8 mouse cellular contexts compared by ENCODE assay signal in genomic region chr1:33669708-33670141, GRCm38 (mm10). TPM values are rescaled to one million over a fixed set of nuclear protein-coding genes. Genes with fewer than 3 reads are reported as not detected.
DNase-seq lines count a peak whose midpoint lies in the region; ATAC-seq and TF ChIP-seq lines count a peak whose summit lies in the region.

Gene Prim2 (minus strand): TSS chr1:33669795.

- H3K27me3 ChIP-seq in forebrain, embryonic 14.5 days (replicated peaks; ENCODE audit: control insufficient read depth, insufficient read depth, low read length) = no peaks in the 10 kb centered on the region
- H3K27me3 ChIP-seq in neural tube, embryonic 14.5 days (ENCODE audit: control insufficient read depth, insufficient read depth, low read length) = no peaks in the 10 kb centered on the region

- H3K9me3 ChIP-seq in ES-E14 (ENCODE audit: control insufficient read depth, insufficient read depth, low read depth, low read length) = no peaks in the 10 kb centered on the region
- no peaks in the 10 kb centered on the region for H3K9me3 ChIP-seq in forebrain, embryonic 14.5 days (replicated peaks; ENCODE audit: control insufficient read depth, low read length)
- H3K9me3 ChIP-seq in neural tube, embryonic 14.5 days (ENCODE audit: control insufficient read depth, low read length) = no peaks in the 10 kb centered on the region

- in situ Hi-C loops in ES-E14 (cut with MboI; ENCODE audit: low sequenced_read_pairs in 2 of 2, unreplicated experiment in 2 of 2) = no loop called here

- no peaks in the 10 kb centered on the region for H3K4me1 ChIP-seq in ES-E14 (ENCODE audit: control insufficient read depth in 2 of 2, insufficient read depth in 2 of 2, low read length in 2 of 2, poor library complexity in 1 of 2)
- H3K4me1 ChIP-seq in forebrain, embryonic 14.5 days (ENCODE audit: control insufficient read depth, insufficient read depth, low read length) = no peaks in the 10 kb centered on the region
- H3K4me1 ChIP-seq in neural tube, embryonic 14.5 days (ENCODE audit: control insufficient read depth, insufficient read depth, low read length) = no peaks in the 10 kb centered on the region; the same call in 1 of the 2 replicates

- DNase-seq in ES-E14 (ENCODE audit: low read depth, low spot score) = peak; percentile 80
- DNase-seq in forebrain, embryonic 14.5 days (ENCODE audit: low spot score) = peak; percentile 94
- DNase-seq in heart, postnatal 10 days = peak; percentile 92 to 95
- DNase-seq in large intestine, adult 2 months (ENCODE audit: low read depth, low spot score) = peak; percentile 53
- peak; percentile 86 to 89 for DNase-seq in lung, adult 18-20 months
- DNase-seq in testis, postnatal 10 days (ENCODE audit: low spot score) = peak; percentile 95

- H3K4me2 ChIP-seq in forebrain, embryonic 14.5 days (ENCODE audit: low read length) = peak within 1 kb of the TSS; percentile 77
- H3K4me2 ChIP-seq in neural tube, embryonic 14.5 days (ENCODE audit: low read depth, low read length) = peak within 1 kb of the TSS; percentile 76

- H3K27ac ChIP-seq in ES-E14 (ENCODE audit: insufficient read depth, low read depth, low read length, poor library complexity, severe bottlenecking) = no peak within 1 kb of the TSS
- peak within 1 kb of the TSS; percentile 89 for H3K27ac ChIP-seq in forebrain, embryonic 14.5 days (ENCODE audit: low read depth, low read length)
- H3K27ac ChIP-seq in neural tube, embryonic 14.5 days (ENCODE audit: low read depth, low read length) = peak within 1 kb of the TSS; percentile 94

- intact Hi-C loops in heart, postnatal 10 days (cut with DNase I) = loop anchor here (5.0 kb wide), 2 partner anchors 223 to 298 kb away; no protein-coding TSS in a partner anchor

- H3K9ac ChIP-seq in ES-E14 (ENCODE audit: insufficient read depth, low read depth, low read length, poor library complexity, severe bottlenecking) = peak within 1 kb of the TSS; percentile 90
- H3K9ac ChIP-seq in forebrain, embryonic 14.5 days (ENCODE audit: low read length) = peak within 1 kb of the TSS; percentile 81
- H3K9ac ChIP-seq in neural tube, embryonic 14.5 days (replicated peaks; ENCODE audit: low read depth, low read length) = peak within 1 kb of the TSS; percentile 70

- under 1% methylated on average over 26 of the region's 26 CpGs for WGBS in forebrain, embryonic 14.5 days
- under 1% methylated on average over 26 of the region's 26 CpGs for WGBS in large intestine, adult 2 months
- WGBS in neural tube, embryonic 14.5 days = under 1% methylated on average over 26 of the region's 26 CpGs

- peak; percentile 75 for ATAC-seq in cerebellum, adult (ENCODE audit: insufficient number of reproducible peaks, low FRiP score, low TSS enrichment)
- peak; percentile 93 for ATAC-seq in forebrain, embryonic 14.5 days
- peak; percentile 94 for ATAC-seq in neural tube, embryonic 14.5 days (ENCODE audit: low read depth)

- peaks cover 6% of the 10 kb centered on the region; the same call in 1 of the 2 replicates for H3K36me3 ChIP-seq in ES-E14 (ENCODE audit: control insufficient read depth, insufficient read depth, low read length, poor library complexity, severe bottlenecking)
- H3K36me3 ChIP-seq in forebrain, embryonic 14.5 days (ENCODE audit: control insufficient read depth, insufficient read depth, low read length) = peaks cover 17% of the 10 kb centered on the region; the same call in 1 of the 2 replicates
- H3K36me3 ChIP-seq in neural tube, embryonic 14.5 days (ENCODE audit: control insufficient read depth, insufficient read depth, low read length) = no peaks in the 10 kb centered on the region

- H3K4me3 ChIP-seq in ES-E14 (ENCODE audit: insufficient read depth in 1 of 2, low read depth in 1 of 2, low read length in 2 of 2, poor library complexity in 1 of 2, severe bottlenecking in 1 of 2) = peak within 1 kb of the TSS; percentile 96 to 99
- H3K4me3 ChIP-seq in forebrain, embryonic 14.5 days (ENCODE audit: low read depth, low read length) = peak within 1 kb of the TSS; percentile 73
- H3K4me3 ChIP-seq in neural tube, embryonic 14.5 days (ENCODE audit: low read depth, low read length) = peak within 1 kb of the TSS; percentile 54

TF ChIP-seq in ES-E14, 5 proteins besides CTCF, POLR2A, EP300 and RAD21:
- 0 out of 2 replicates have a peak, but pooled peaks have one; percentile 20 for TF ChIP-seq HCFC1 (IDR thresholded peaks at IDR 0.05; ENCODE audit: borderline replicate concordance, insufficient read depth, low read length)
- TF ChIP-seq MAFK (IDR thresholded peaks at IDR 0.05; ENCODE audit: insufficient read depth, low read depth, low read length) = no peak

RNA-seq across cellular contexts. Expression of gene Prim2, which starts in this region (rescaled TPM):
- total RNA-seq in ES-E14 (2012; rRNA removed) = 34.7 and 39.0 TPM in 2 replicates
- polyA plus RNA-seq in forebrain, embryonic 14.5 days (2014; fragmentation: Nextera tagmentation; extraction: Ambion mirVana) = 36.8 and 37.4 TPM in 2 replicates
- 1 to 10 TPM; 5.7 to 6.2 TPM for total RNA-seq in heart, postnatal 10 days (2021)
- 7.1 and 7.4 TPM in 2 replicates for polyA plus RNA-seq in large intestine, adult 2 months (2012; rRNA removed)
- 20.7 and 20.9 TPM in 2 replicates for polyA plus RNA-seq in neural tube, embryonic 14.5 days (2014; fragmentation: Nextera tagmentation; extraction: Ambion mirVana)
